Mouse (Mus musculus) adrenal gland, adult 10 weeks (tissue): Measurements from ENCODE around the gene Cldn34b1. TPM values are rescaled to one million over a fixed set of nuclear protein-coding genes. Genes with fewer than 3 reads are reported as not detected.

Experiments used
- polyA plus RNA-seq: library from polyadenylated mRNA; stranded (reverse); fragments of 350-450 nt; fragmentation: Illumina TruSeq; extraction: RNeasy Lipid Tissue Mini Kit (QIAGEN cat#74804); gene quantifications from one replicate; pipeline ENCODE4 v1.2.3, GENCODE M21; 2014; ENCODE audit warnings: low read depth, low replicate concordance

The Cldn34b1 gene
- not detected for polyA plus RNA-seq

GRCm38 (mm10) chrX:154890167-154890566 lies at the start of gene Cldn34b1:
TSS of gene Cldn34b1 (minus strand) at chrX:154890267.

GRCm38 (mm10) chrX:154935887-154936286 lies 45.8 kb upstream of the Cldn34b1 start, which contains the start of gene Magea6:
TSS of gene Magea6 (minus strand) at chrX:154935987.

Other genes with a start within 250 kb of the Cldn34b1 start
- gene Magea6, start 45.7 kb upstream of the Cldn34b1 start, polyA plus RNA-seq: not detected
- not detected for gene Magea3, start 59.2 kb upstream of the Cldn34b1 start, polyA plus RNA-seq
- gene Magea8, start 105.6 kb upstream of the Cldn34b1 start, polyA plus RNA-seq: not detected
- not detected for gene Magea5, start 172.9 kb upstream of the Cldn34b1 start, polyA plus RNA-seq
- not detected for gene Magea1, start 199.5 kb upstream of the Cldn34b1 start, polyA plus RNA-seq
- not detected for gene Magea2, start 203.4 kb upstream of the Cldn34b1 start, polyA plus RNA-seq
- not detected for gene Cldn34b2, start 238.1 kb upstream of the Cldn34b1 start, polyA plus RNA-seq